22 mouse cellular contexts compared by ENCODE assay signal in the genomic region with DNA sequence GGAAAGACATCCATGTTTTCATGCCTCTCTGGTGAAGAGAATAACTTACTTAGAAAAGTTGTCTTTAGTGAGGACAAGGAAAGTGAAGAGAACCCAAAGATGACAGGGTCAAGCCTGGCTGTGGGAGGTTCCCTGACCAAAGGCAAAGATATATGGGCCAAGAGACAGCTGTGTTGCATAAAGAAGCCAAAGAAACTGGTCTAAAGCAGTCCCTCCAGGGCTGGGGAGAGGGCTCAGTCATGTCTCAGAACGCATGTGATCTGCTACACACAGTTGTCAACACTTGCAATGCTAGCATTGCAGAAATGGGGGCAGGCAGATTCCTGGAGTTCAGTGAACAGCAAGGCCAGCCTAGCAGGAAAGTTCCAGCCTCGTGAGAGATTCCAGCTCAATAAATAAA.
"Had no signal": no experiment of that assay in that cellular context is flagged by ENCODE, and none has a peak within 500 bp of the region (broad histone marks: within the 10 kb centered on the region; RNA-seq: fewer than 3 reads in every experiment).

No protein-coding gene starts in this region.

- H3K4me3 ChIP-seq: limb, embryonic 12.5 days; limb, embryonic 15.5 days; midbrain, embryonic 12.5 days; midbrain, embryonic 15.5 days; neural tube, embryonic 12.5 days; neural tube, embryonic 15.5 days had no signal

- ATAC-seq: hindbrain, postnatal 0 days; inflammation-experienced regulatory T-cells, adult 6 months; intestine, embryonic 16.5 days; liver, postnatal 0 days; midbrain, embryonic 15.5 days had no signal

- H3K4me1 ChIP-seq: midbrain, embryonic 15.5 days; neural tube, embryonic 12.5 days had no signal

- H3K9me3 ChIP-seq: limb, embryonic 12.5 days; limb, embryonic 15.5 days; midbrain, embryonic 12.5 days; midbrain, embryonic 15.5 days; neural tube, embryonic 12.5 days; neural tube, embryonic 15.5 days had no signal

- DNase-seq: kidney, adult 9 months; left cerebral cortex, postnatal 4 days; liver, postnatal 0 days; lung, postnatal 14 days; right cerebral cortex, adult 18-20 months; right cerebral cortex, postnatal 14 days; right cerebral cortex, postnatal 4 days; thymus, adult 18-20 months; thymus, postnatal 36 days had no signal

- H3K36me3 ChIP-seq: limb, embryonic 12.5 days; limb, embryonic 15.5 days; midbrain, embryonic 12.5 days; midbrain, embryonic 15.5 days; neural tube, embryonic 12.5 days; neural tube, embryonic 15.5 days had no signal

- H3K9ac ChIP-seq: limb, embryonic 12.5 days; limb, embryonic 15.5 days; liver, embryonic 14.5 days; liver, postnatal 0 days; midbrain, embryonic 12.5 days; midbrain, embryonic 15.5 days; neural tube, embryonic 12.5 days; neural tube, embryonic 15.5 days had no signal

- H3K27ac ChIP-seq: hindbrain, postnatal 0 days; limb, embryonic 12.5 days; limb, embryonic 15.5 days; liver, embryonic 14.5 days; macrophage; midbrain, embryonic 12.5 days; midbrain, embryonic 15.5 days; neural tube, embryonic 12.5 days; neural tube, embryonic 15.5 days; stomach, postnatal 0 days had no signal

- H3K4me2 ChIP-seq: limb, embryonic 12.5 days; limb, embryonic 15.5 days; liver, embryonic 11.5 days; midbrain, embryonic 12.5 days; midbrain, embryonic 15.5 days; neural tube, embryonic 12.5 days; neural tube, embryonic 15.5 days had no signal

- H3K27me3 ChIP-seq: limb, embryonic 12.5 days; limb, embryonic 15.5 days; midbrain, embryonic 12.5 days; midbrain, embryonic 15.5 days; neural tube, embryonic 12.5 days; neural tube, embryonic 15.5 days had no signal
